Mouse (Mus musculus) adrenal gland, adult 2 months (tissue): ENCODE measurements at regions not wholly inside any gene's neighbourhood (a gene's known extent, or its start where the extent isn't known, plus 50 kb on each side); places are given as distances from the start of the nearest gene placed in this dataset.
"Not testable (repeated sequence)": the region's sequence is repeated elsewhere in the genome, so short reads cannot be mapped to it uniquely, and the experiment has no call there.

Experiments used
- DNase-seq: peaks from one replicate; pipeline ENCODE4 v3.0.0; 2021

GRCm38 (mm10) chr3:83416536-83416935 lies 288.8 kb downstream of the Dchs2 start:
- peak; percentile 64 for DNase-seq

- DNase-seq, result peak; percentile 11
Observed at GRCm38 (mm10) chr3:83424267-83424666, 296.5 kb downstream of the Dchs2 start.

GRCm38 (mm10) chr3:83429376-83429775 lies 301.6 kb downstream of the Dchs2 start:
- DNase-seq, result no peak

GRCm38 (mm10) chr3:83446154-83446667 lies 318.5 kb downstream of the Dchs2 start:
- DNase-seq, result peak; percentile 94

- DNase-seq, result peak; percentile 36
Observed at GRCm38 (mm10) chr3:83450662-83451061, 315.5 kb upstream of the Sfrp2 start.

GRCm38 (mm10) chr3:83451317-83451716 lies 314.8 kb upstream of the Sfrp2 start:
- no peak for DNase-seq

- DNase-seq, result no peak
Observed at GRCm38 (mm10) chr3:83453462-83453861, 312.7 kb upstream of the Sfrp2 start.

- DNase-seq, result no peak
Observed at GRCm38 (mm10) chr3:83458450-83458849, 307.7 kb upstream of the Sfrp2 start.

GRCm38 (mm10) chr3:83479251-83479650 lies 286.9 kb upstream of the Sfrp2 start:
- DNase-seq, result peak; percentile 20

- DNase-seq, result peak; percentile 68
Observed at GRCm38 (mm10) chr3:83480176-83480575, 285.9 kb upstream of the Sfrp2 start.

GRCm38 (mm10) chr3:83486192-83486716 lies 279.9 kb upstream of the Sfrp2 start:
- DNase-seq, result no peak

GRCm38 (mm10) chr3:83495584-83495983 lies 270.5 kb upstream of the Sfrp2 start:
- peak; percentile 45 for DNase-seq

- no peak for DNase-seq
Observed at GRCm38 (mm10) chr3:83503901-83504300, 262.2 kb upstream of the Sfrp2 start.

GRCm38 (mm10) chr3:83516614-83517013 lies 249.5 kb upstream of the Sfrp2 start:
- no peak for DNase-seq

GRCm38 (mm10) chr3:83517914-83518635 lies 248.0 kb upstream of the Sfrp2 start:
- DNase-seq, result peak; percentile 20

- DNase-seq, result no peak
Observed at GRCm38 (mm10) chr3:83530243-83530847, 235.8 kb upstream of the Sfrp2 start.

GRCm38 (mm10) chr3:83536624-83537023 lies 229.5 kb upstream of the Sfrp2 start:
- DNase-seq, result not testable (repeated sequence)

- no peak for DNase-seq
Observed at GRCm38 (mm10) chr3:83537231-83537630, 228.9 kb upstream of the Sfrp2 start.

GRCm38 (mm10) chr3:83537711-83538110 lies 228.4 kb upstream of the Sfrp2 start:
- no peak for DNase-seq

GRCm38 (mm10) chr3:83538898-83539297 lies 227.2 kb upstream of the Sfrp2 start:
- no peak for DNase-seq

GRCm38 (mm10) chr3:83540997-83541932 lies 224.9 kb upstream of the Sfrp2 start:
- no peak for DNase-seq

- no peak for DNase-seq
Observed at GRCm38 (mm10) chr3:83552516-83553139, 213.5 kb upstream of the Sfrp2 start.
